Mouse (Mus musculus): ENCODE results near the gene Slc2a5.

DNA sequence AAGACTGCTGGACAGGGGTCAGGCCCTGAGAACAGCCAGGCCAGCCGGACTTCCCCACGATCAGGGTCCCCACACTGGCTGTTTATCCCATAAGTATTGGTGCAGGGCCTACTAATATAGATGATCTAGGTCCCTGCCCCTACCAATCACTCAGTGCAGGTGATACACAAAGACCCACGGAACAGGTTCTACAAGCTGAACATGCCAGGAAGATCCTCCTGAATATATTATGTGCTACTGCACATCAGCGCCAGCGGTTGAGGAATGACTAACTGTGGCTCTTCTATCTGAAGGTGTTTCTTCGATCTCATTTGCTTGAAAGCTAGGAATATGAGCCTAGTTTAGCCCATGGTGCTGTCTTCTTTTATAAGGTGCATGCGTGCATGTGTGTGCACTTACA is 43.7 kb upstream of the Slc2a5 start:
- TF ChIP-seq CTCF (IDR thresholded peaks at IDR 0.05; ENCODE audit: insufficient read depth, low read length) (no peak), POLR2A (IDR thresholded peaks at IDR 0.05; ENCODE audit: borderline replicate concordance, extremely low read depth, low read depth, low read length) (no peak)
